Comparison of ENCODE assay signal across 18 mouse cellular contexts in the genomic region with DNA sequence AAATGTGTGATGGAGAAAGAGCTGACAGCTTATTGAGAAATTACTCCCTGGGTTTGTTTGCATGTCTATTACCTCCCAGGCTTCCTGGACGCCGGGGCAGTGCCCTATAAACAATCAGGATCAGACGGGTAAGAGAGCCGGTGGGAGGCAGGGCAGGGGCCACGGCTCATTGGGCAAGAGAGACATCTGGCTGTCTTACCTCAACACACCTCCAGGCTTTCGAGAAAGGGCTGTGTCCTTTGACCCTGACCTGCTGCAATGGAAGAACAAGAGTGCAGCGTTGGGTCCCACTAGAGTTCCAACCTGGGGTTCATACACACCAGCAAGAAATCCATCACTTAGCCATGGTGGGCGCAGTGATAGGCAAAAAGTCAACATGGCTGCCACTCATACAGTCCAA.
"Had no signal": no experiment of that assay in that cellular context is flagged by ENCODE, and none has a peak within 500 bp of the region (broad histone marks: within the 10 kb centered on the region; RNA-seq: fewer than 3 reads in every experiment).

No protein-coding gene starts in this region.

- H3K36me3 ChIP-seq: midbrain, embryonic 10.5 days; midbrain, embryonic 12.5 days; neural tube, embryonic 13.5 days; neural tube, embryonic 15.5 days had no signal

- H3K9me3 ChIP-seq: midbrain, embryonic 10.5 days; midbrain, embryonic 12.5 days; neural tube, embryonic 13.5 days; neural tube, embryonic 15.5 days had no signal

- H3K4me3 ChIP-seq: midbrain, embryonic 10.5 days; midbrain, embryonic 12.5 days; myocyte; neural tube, embryonic 13.5 days; neural tube, embryonic 15.5 days had no signal

- H3K9ac ChIP-seq: lung, embryonic 14.5 days; midbrain, embryonic 12.5 days; neural tube, embryonic 13.5 days; neural tube, embryonic 15.5 days had no signal

- DNase-seq: lung, embryonic 14.5 days; lung, postnatal 10 days; lung, postnatal 4 days; midbrain, embryonic 14.5 days; retina, postnatal 1 day; right cerebral cortex, adult 18-20 months; right cerebral cortex, postnatal 25 days; right cerebral cortex, postnatal 4 days; spleen, adult 18-20 months; thymus, adult 18-20 months; thymus, postnatal 14 days; thymus, postnatal 36 days had no signal

- ATAC-seq: midbrain, embryonic 16.5 days had no signal

- H3K27me3 ChIP-seq: neural tube, embryonic 13.5 days; neural tube, embryonic 15.5 days had no signal

- H3K4me2 ChIP-seq: lung, embryonic 14.5 days; midbrain, embryonic 12.5 days; neural tube, embryonic 13.5 days; neural tube, embryonic 15.5 days had no signal

- H3K27ac ChIP-seq: midbrain, embryonic 10.5 days; midbrain, embryonic 12.5 days; neural tube, embryonic 13.5 days; neural tube, embryonic 15.5 days had no signal

- H3K4me1 ChIP-seq: midbrain, embryonic 10.5 days; midbrain, embryonic 12.5 days; neural tube, embryonic 13.5 days; neural tube, embryonic 15.5 days had no signal
